Mouse (Mus musculus) intestine, embryonic 16.5 days (tissue): ENCODE results near the gene Mblac2. TPM values are rescaled to one million over a fixed set of nuclear protein-coding genes. Genes with fewer than 3 reads are reported as not detected.

ENCODE experiments used
- ATAC-seq: fragments of 200-750 bp; cut with Nextera tagmentation; 2 replicates; pipeline ENCODE4 v1.8.0; 2017; ENCODE audit warnings: moderate TSS enrichment, moderate library complexity
- H3K27ac ChIP-seq: fragments of 300-500 bp; sonication (generic); 2 replicates; pipeline ENCODE4 v1.5.1; 2014; ENCODE audit warnings: mild to moderate bottlenecking, low read length
- H3K27me3 ChIP-seq: fragments of 300-500 bp; sonication (generic); replicated peaks from 2 replicates; pipeline ENCODE4 v1.6.1; 2014; ENCODE audit warnings: low read length, control low read depth, mixed read lengths; ENCODE audit not compliant: control insufficient read depth, insufficient read depth
- H3K36me3 ChIP-seq: fragments of 300-500 bp; sonication (generic); 2 replicates; pipeline ENCODE4 v1.6.1; 2014; ENCODE audit warnings: low read length, control low read depth; ENCODE audit not compliant: control insufficient read depth, insufficient read depth
- H3K4me1 ChIP-seq: fragments of 300-500 bp; sonication (generic); 2 replicates; pipeline ENCODE4 v1.6.1; 2014; ENCODE audit warnings: low read length, control low read depth, mixed read lengths; ENCODE audit not compliant: control insufficient read depth, insufficient read depth
- H3K4me2 ChIP-seq: fragments of 300-500 bp; sonication (generic); 2 replicates; pipeline ENCODE4 v1.6.1; 2014; ENCODE audit warnings: low read depth, low read length, control low read depth
- H3K4me3 ChIP-seq: fragments of 300-500 bp; sonication (generic); 2 replicates; pipeline ENCODE4 v1.5.1; 2014; ENCODE audit warnings: mild to moderate bottlenecking, low read length
- H3K9ac ChIP-seq: fragments of 300-500 bp; sonication (generic); 2 replicates; pipeline ENCODE4 v1.6.1; 2014; ENCODE audit warnings: low read depth, low read length
- H3K9me3 ChIP-seq: fragments of 300-500 bp; sonication (generic); 2 replicates; pipeline ENCODE4 v1.6.1; 2016; ENCODE audit warnings: low read length, control low read depth; ENCODE audit not compliant: control insufficient read depth
- WGBS: fragments of 180-500 bp; shearing (Covaris S2); extraction: QIAGEN DNeasy Blood & Tissue Kit; methylation state at CpG from one replicate; pipeline ENCODE4 v1.1.7; 2014; 5-methylcytosine and 5-hydroxymethylcytosine counted together
- polyA plus RNA-seq: library from polyadenylated mRNA; unstranded; fragments of >200 nt; fragmentation: Nextera tagmentation; extraction: Ambion mirVana; gene quantifications from 2 replicates; pipeline ENCODE4 v1.2.1, GENCODE M21; 2015

The Mblac2 gene
- polyA plus RNA-seq, 1 experiment from 2014 or later = 8.8 TPM

DNA sequence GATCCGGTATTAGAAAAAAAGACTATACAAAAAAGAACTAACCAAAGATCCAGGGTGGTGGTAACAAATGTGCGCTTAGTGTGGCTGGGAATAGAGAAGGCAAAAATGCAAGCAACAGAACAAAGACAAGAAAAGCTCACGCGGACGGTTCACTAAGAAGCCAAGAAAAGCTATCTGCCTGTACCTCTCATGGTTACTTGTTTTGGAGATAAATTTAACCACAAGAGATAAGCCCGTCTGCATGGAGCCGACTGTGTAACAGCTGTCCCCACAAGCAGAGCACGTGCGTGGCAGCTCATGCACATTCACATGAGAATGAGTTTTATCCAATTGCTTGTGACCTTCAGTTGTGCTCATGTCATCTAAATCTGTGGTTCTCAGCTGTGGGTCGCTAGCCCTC is 20.7 kb upstream of the Mblac2 start:
- Histone ChIP-seq H3K4me2 (no peak overlapping the region), H3K27ac (no peak overlapping the region), H3K9ac (no peak overlapping the region), H3K4me3 (no peak overlapping the region), H3K9me3 (no peaks in the 10 kb centered on the region), H3K4me1 (no peaks in the 10 kb centered on the region), H3K27me3 (no peaks in the 10 kb centered on the region), H3K36me3 (peaks cover 3% of the 10 kb centered on the region; the same call in 1 of the 2 replicates)
- ATAC-seq = 0 out of 2 replicates have a peak, but pooled peaks have one; percentile 36
- WGBS = 70% methylated on average over 10 of the region's 10 CpGs

DNA sequence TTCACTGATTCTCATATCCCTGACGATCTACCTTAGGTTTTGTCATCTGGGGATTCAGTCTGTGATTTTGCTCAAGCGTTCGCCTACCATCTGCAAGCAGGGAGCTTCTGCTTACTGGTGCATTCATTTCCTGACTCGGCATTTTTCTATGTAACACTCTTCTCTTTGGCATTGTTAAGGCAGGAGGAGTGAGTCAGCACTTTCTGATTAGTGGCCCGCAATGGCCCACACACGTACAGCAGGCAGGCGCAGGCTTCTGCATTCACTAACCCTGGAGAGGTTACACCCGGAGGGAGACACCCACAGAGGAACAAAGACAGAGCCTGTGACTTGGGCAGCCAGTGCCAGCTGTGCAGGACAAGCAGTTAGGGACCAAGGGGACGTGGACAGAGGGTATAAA is 19.5 kb upstream of the Mblac2 start:
- no peaks in the 10 kb centered on the region for H3K4me1 ChIP-seq
- ATAC-seq = 0 out of 2 replicates have a peak, but pooled peaks have one; percentile 38
- 71% methylated on average over 9 of the region's 9 CpGs for whole genome bisulfite sequencing
- no peaks in the 10 kb centered on the region for H3K9me3 ChIP-seq
- no peak overlapping the region for H3K4me3 ChIP-seq
- H3K4me2 ChIP-seq = no peak overlapping the region
- H3K9ac ChIP-seq = no peak overlapping the region
- no peak overlapping the region for H3K27ac ChIP-seq
- H3K36me3 ChIP-seq = no peaks in the 10 kb centered on the region
- H3K27me3 ChIP-seq = no peaks in the 10 kb centered on the region

DNA sequence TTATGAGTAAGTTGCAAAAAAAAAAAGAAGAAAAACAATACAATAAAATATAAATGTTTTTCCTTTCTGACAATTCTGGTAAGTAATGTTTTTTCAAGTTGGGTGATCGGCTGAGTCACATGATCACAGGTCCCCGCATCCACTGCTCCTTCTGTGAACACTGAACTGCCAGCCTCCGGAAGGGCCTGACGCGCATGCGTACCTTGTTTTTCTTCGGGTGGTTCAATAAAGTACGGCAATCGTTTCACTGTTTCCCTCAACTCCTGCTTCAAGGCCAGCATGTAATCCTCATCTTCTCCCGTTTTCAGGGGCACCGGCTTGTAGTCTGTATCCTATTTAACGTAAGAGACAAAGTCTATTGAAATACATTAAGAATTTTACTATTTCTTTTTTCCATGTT is 16.7 kb upstream of the Mblac2 start:
- no peaks in the 10 kb centered on the region for H3K9me3 ChIP-seq
- H3K36me3 ChIP-seq = no peaks in the 10 kb centered on the region
- no peak overlapping the region for H3K9ac ChIP-seq
- H3K4me3 ChIP-seq = no peak overlapping the region
- H3K27ac ChIP-seq = no peak overlapping the region
- ATAC-seq = no peak
- H3K4me2 ChIP-seq = no peak overlapping the region
- no peaks in the 10 kb centered on the region for H3K4me1 ChIP-seq
- WGBS = 92% methylated on average over 12 of the region's 12 CpGs
- no peaks in the 10 kb centered on the region for H3K27me3 ChIP-seq

DNA sequence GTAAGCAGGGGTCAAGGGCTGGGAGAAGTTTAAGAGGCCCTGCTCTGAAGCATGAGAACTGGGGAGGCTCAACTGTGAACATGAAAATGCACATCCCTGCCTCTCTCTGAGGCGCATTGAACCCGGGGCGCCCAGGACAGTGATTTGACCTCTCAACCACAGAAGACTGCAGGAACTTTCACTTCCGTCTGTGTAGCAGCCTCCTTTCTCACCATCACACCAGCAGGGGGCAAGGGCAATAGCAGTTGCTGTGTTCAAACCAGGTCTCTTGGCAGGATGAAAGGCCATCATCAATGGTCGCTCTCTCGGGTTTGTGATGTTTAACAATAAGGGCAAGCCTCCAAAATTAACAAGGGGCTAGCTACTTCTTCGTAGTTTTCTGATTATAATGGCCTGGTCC is 8.0 kb upstream of the Mblac2 start:
- Histone ChIP-seq H3K27ac (no peak overlapping the region), H3K4me2 (no peak overlapping the region), H3K4me1 (no peaks in the 10 kb centered on the region; the same call in 1 of the 2 replicates), H3K36me3 (no peaks in the 10 kb centered on the region), H3K27me3 (no peaks in the 10 kb centered on the region), H3K9ac (no peak overlapping the region), H3K4me3 (no peak overlapping the region), H3K9me3 (no peaks in the 10 kb centered on the region)
- 89% methylated on average over 7 of the region's 7 CpGs for WGBS
- ATAC-seq = no peak

DNA sequence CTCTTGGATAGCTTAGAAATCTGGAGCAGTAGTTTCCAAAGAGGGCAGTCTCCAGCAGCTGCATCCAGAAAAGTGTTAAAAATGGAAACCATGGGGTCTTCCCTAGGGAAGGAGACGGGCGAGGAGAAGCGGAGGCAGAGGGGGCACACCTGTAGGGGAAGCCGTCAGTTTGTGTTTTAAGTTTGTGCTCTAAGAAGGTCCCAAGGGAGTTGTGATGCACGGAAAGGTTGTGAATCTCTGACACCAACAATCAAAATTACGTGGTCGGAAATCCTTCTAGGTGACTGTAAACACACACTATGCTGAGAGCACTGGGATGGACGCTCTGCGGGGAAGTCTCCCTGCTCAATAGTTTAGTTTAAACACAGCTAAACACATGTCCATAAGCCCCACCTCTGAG is 7.5 kb upstream of the Mblac2 start:
- WGBS = 77% methylated on average over 9 of the region's 9 CpGs
- no peaks in the 10 kb centered on the region for H3K9me3 ChIP-seq

DNA sequence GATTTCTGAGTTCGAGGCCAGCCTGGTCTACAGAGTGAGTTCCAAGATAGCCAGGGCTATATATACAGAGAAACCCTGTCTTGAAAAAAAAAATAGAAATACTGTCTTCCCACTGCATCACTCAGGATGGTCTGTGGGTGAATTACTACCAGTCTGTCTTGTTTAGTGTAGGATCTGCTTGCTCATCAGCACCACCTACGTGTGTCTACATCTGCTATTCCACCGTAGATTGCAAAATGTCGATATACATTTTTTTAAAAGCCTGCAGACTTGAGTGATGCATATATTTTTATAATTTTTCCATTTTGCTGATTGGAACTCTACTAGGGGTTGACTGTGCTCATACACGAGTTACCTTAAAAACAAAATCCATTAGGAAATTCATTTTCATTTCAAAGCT is 4.8 kb upstream of the Mblac2 start:
- H3K27ac ChIP-seq = no peak overlapping the region
- no peaks in the 10 kb centered on the region for H3K36me3 ChIP-seq
- H3K4me3 ChIP-seq = no peak overlapping the region
- no peaks in the 10 kb centered on the region for H3K9me3 ChIP-seq
- 90% methylated on average over 5 of the region's 5 CpGs for WGBS
- H3K4me1 ChIP-seq = peaks cover 9% of the 10 kb centered on the region
- no peak for ATAC-seq
- no peaks in the 10 kb centered on the region for H3K27me3 ChIP-seq
- no peak overlapping the region for H3K9ac ChIP-seq
- no peak overlapping the region for H3K4me2 ChIP-seq

More for the DNA sequence above, 7.5 kb upstream of the Mblac2 start:
- no peak overlapping the region for H3K4me2 ChIP-seq
- H3K4me1 ChIP-seq = no peaks in the 10 kb centered on the region; the same call in 1 of the 2 replicates
- no peaks in the 10 kb centered on the region for H3K36me3 ChIP-seq
- H3K27ac ChIP-seq = no peak overlapping the region
- no peak for ATAC-seq
- H3K4me3 ChIP-seq = no peak overlapping the region
- H3K27me3 ChIP-seq = no peaks in the 10 kb centered on the region
- no peak overlapping the region for H3K9ac ChIP-seq

DNA sequence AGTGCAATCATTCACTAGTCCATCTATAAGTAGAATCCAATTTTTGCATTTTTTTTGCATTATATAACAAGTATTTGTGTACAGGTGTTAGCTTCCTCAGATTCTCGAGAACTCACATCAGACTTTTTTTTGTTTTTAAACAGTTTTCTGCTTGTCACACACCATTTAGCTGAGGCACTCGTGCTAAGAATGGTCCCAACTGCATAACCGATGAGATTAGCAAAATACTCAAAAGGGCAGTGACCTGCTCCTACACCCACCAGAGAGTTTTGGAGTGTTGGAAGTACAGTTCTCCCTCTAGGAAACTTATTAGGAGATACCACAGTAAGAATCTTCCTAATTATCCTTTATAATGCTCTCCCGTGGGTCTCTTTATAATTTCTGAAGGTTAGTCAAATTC is 1.3 kb upstream of the Mblac2 start:
- ATAC-seq = no peak
- H3K4me1 ChIP-seq = peaks cover 12% of the 10 kb centered on the region
- peak overlapping the region; percentile 78; the same call in 1 of the 2 replicates for H3K9ac ChIP-seq

DNA sequence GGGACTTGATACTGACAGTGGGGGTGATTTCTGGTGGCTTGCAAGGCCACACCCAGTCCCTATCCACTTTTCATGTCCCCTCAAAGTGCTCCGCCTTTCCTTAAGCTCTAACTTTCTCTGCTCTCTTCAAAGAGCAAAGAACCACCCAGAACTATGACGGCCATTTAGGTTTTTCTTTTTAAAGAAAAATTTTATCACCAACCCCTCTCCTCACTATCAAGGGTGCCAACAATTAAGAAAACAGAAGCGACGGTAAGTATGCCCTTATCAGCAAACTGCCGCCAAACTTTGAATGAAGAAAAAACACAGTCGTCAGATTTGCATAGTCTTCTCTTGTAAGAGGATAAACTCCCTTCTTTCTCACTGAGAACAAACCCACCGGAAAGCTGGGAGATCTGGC is 875 bp upstream of the Mblac2 start:
- H3K27me3 ChIP-seq = no peaks in the 10 kb centered on the region
- H3K36me3 ChIP-seq = no peaks in the 10 kb centered on the region
- H3K9ac ChIP-seq = peak overlapping the region; percentile 78
- H3K27ac ChIP-seq = no peak overlapping the region
- no peak for ATAC-seq
- WGBS = under 1% methylated on average over 7 of the region's 7 CpGs
- H3K9me3 ChIP-seq = no peaks in the 10 kb centered on the region
- H3K4me3 ChIP-seq = peak overlapping the region; percentile 84
- peak overlapping the region; percentile 94 for H3K4me2 ChIP-seq
- H3K4me1 ChIP-seq = peaks cover 12% of the 10 kb centered on the region

More for the DNA sequence above, 1.3 kb upstream of the Mblac2 start:
- no peaks in the 10 kb centered on the region for H3K36me3 ChIP-seq
- no peak overlapping the region for H3K27ac ChIP-seq
- peak overlapping the region; percentile 94 for H3K4me2 ChIP-seq
- WGBS = 33% methylated on average over 4 of the region's 4 CpGs
- no peaks in the 10 kb centered on the region for H3K9me3 ChIP-seq
- no peaks in the 10 kb centered on the region for H3K27me3 ChIP-seq
- H3K4me3 ChIP-seq = peak overlapping the region; percentile 84

DNA sequence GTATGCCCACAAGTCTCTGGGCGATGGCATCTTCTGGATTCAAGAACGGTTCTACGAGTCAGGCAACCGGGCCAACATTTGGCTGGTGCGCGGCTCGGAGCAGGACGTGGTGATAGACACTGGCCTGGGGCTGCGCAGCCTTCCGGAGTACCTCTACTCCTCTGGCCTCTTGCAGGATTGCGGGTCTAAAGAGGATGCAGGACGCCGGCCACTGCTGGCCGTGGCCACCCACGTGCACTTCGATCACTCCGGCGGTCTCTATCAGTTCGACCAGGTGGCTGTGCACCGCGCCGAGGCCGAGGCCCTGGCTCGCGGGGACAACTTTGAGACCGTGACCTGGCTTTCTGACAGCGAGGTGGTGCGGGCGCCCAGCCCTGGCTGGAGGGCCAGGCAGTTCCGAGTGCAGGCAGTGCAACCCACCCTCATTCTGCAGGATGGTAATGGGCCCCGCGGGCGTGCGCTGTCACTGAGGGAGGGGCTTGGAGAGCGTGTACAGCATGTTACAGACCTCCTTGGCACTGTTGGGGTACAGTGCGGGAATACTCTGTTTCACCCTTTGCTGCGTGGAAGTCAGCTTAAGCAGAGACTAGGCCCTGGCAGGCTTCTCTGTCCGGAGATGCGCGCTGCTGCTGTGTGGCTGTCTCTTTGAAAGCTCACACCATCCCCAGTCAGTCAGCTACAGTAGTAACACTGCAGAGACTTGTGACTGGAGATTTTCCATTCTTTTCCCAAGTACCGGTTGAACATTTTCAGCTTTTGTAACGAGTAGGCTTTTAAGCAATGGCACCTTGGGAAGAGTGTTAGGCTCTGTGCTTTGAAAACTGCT is 618 bp downstream of the Mblac2 start:
- Histone ChIP-seq H3K9me3 (no peaks in the 10 kb centered on the region), H3K27ac (peak overlapping the region; percentile 95), H3K36me3 (no peaks in the 10 kb centered on the region), H3K9ac (peak overlapping the region; percentile 78), H3K4me1 (peaks cover 12% of the 10 kb centered on the region), H3K4me2 (peak overlapping the region; percentile 94), H3K4me3 (peak overlapping the region; percentile 84), H3K27me3 (no peaks in the 10 kb centered on the region)
- under 1% methylated on average over 42 of the region's 42 CpGs for WGBS
- no peak; the same call in 1 of the 2 replicates for ATAC-seq
